Mouse (Mus musculus): Measurements from ENCODE around the gene Nup188.

Gene Nup188

DNA sequence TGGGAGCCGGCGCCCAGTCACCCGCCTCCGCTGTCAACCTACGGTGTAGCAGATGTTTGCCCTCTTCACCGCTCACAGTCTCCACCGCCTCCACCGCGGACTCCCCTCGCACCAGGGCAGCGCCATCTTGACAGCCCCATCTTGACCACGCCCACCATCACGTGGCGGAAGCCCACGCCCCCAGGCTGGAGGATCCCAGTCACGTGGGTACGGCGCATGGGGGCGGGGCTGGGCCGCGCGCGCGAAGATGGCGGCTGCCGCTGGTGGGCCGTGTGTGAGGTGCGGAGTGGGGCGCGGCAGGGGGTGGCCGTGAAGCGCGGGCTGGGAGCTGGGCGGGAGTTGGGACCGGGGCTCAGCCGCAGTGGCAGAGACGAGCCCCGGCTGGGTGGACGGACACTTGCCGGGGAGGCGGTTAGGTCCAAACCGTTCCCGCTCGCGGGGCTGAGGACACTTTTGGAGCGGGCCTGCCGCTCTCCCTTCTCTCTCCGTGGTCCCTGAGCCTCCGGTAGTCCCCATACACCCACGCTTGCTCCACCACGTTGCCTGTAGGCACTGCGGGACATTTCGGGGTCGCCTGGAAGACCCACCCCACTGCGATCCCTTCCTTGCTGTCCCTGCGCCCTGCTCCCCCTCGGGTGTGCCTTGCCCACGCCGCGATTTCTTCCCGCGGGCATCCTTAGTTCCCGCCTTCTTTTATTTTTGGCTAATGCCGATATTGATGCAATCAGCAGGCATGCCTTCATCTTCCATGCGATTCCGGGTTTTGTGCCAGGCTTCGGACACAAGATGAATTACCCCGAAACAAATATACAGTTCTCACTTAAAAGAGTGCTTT lies at the start of gene Nup188, which contains the start of gene Dolk:
Gene Nup188 (plus strand): TSS at position 206 of the 835 bp plus-strand sequence.
Gene Dolk (minus strand): TSS at position 143 of the 835 bp plus-strand sequence.
- DNase-seq (ENCODE audit: low spot score in 2 of 2), result peak; percentile 94 to 99

- no peak for DNase-seq (ENCODE audit: low spot score in 2 of 2)
Observed at GRCm38 (mm10) chr2:30236426-30237198, 49.6 kb upstream of the Nup188 start.

DNA sequence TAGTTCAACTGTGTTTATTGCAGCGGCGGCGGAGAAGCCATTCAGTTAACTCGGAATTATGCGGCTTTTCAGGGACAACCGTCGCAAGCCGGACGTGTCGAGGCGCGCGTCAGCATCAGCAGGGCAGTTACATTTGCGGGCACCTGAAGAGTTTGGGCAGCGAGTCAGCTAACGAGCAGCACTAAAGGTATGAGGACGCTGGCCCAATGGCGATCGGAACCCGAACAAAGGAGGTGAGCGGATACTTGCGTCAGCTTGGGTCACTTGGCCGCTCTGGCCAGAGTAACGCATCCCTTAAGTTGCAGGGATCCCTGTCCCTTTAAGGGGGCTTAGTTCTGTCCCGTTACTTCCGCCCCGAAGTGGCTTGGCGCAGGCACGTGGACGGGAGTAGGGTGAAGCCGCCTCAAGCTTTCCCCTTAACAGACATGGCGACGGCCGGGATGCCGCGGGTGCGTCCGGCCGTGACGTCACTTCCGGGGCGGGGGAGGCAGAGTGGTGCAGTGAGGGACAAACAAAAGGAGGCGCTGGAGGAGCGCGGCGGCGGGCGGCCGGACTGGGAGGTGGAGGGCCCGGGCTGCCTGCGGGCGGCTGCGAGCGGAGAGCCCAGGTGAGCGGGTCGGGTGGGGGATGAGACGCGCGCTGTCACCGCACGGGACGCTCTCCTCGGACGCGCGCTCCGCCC lies 48.9 kb upstream of the Nup188 start, which contains the start of gene Lrrc8a:
Gene Lrrc8a (plus strand): TSS at position 517 of the 682 bp plus-strand sequence.
- DNase-seq (ENCODE audit: low spot score in 2 of 2), result peak; percentile 100

GRCm38 (mm10) chr2:30237881-30238280 lies 48.3 kb upstream of the Nup188 start:
- peak; percentile 68 to 73 for DNase-seq (ENCODE audit: low spot score in 2 of 2)

DNA sequence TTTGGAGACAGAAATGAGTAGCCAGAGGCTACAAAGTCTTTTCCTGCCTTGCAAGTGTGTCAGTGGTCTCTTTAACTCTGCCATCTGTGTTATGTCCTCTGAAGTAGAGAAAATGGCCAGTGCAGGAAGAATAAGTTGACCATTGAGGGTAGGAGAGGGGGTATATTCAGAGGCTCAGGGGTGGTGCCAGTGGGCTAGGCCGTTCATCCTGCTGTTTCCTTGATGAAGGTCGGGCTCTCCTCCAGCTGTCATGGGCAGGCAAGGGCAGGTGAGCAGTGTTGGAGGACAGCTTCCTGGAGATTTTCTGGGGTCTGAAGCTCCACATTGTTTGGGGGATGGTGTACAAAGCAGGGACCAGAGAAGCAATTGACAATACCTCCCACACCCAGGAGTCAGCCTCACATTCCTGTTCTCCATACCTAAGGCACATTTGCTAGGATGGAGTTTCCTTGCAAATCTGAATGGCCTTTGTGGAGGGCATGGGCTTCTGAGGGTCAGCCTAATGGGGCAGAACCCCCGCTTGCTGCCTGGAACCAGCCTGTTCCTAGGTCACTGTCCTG lies 47.2 kb upstream of the Nup188 start:
- DNase-seq (ENCODE audit: low spot score in 2 of 2), result no peak

DNA sequence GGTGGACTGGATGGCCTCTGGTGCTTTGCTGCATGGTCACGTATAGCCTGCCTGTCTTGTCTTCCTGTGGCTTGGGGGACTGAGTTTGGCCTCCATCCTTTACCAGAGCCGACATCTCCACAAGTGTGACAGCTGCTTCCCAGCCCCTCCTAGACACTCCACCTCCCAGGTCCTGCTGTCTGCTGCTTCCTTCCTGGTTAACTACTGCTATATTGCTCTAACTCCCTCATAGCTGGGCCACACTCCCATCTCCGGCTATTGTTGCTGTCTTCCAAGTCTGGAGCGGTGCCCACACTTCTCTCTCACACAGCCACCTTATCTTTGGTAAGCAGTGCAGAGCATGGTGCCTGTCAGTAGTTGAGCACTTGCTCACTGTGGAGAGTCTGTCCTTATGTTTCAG lies 46.4 kb upstream of the Nup188 start:
- no peak for DNase-seq (ENCODE audit: low spot score in 2 of 2)

GRCm38 (mm10) chr2:30240267-30240666 lies 45.9 kb upstream of the Nup188 start, which contains the start of gene Gm28035:
TSS of gene Gm28035 (plus strand) at chr2:30240567.
- DNase-seq (ENCODE audit: low spot score in 2 of 2), result no peak

- no peak for DNase-seq (ENCODE audit: low spot score in 2 of 2)
Observed at GRCm38 (mm10) chr2:30242509-30242908, 43.7 kb upstream of the Nup188 start.

GRCm38 (mm10) chr2:30243391-30243790 lies 42.8 kb upstream of the Nup188 start:
- no peak for DNase-seq (ENCODE audit: low spot score in 2 of 2)

- no peak for DNase-seq (ENCODE audit: low spot score in 2 of 2)
Observed at GRCm38 (mm10) chr2:30244595-30245178, 41.5 kb upstream of the Nup188 start.

GRCm38 (mm10) chr2:30247036-30247435 lies 39.2 kb upstream of the Nup188 start:
- DNase-seq (ENCODE audit: low spot score in 2 of 2), result no peak

- DNase-seq (ENCODE audit: low spot score in 2 of 2), result no peak
Observed at GRCm38 (mm10) chr2:30247681-30248080, 38.5 kb upstream of the Nup188 start.

DNA sequence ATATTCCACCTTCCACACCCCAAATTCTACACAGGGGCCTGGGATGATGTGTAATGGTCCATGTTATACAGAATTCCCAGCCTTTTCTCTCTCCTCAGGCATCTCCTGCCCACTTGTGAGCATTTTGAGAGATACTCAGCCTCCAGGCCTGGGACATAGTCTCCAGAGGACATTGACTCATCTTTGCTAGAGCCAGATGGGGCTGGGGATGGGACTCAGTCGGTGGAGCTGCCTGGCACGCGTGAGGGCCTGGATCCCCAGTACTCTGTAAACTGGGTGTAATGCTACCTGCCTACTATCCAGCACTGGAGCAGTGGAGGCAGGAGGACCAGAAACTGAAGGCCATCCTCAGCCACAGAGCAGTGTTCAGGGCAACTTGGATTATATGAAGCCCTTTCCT lies 37.0 kb upstream of the Nup188 start:
- no peak for DNase-seq (ENCODE audit: low spot score in 2 of 2)

GRCm38 (mm10) chr2:30250166-30251128 lies 35.8 kb upstream of the Nup188 start:
- DNase-seq (ENCODE audit: low spot score in 2 of 2), result no peak

GRCm38 (mm10) chr2:30251417-30252104 lies 34.6 kb upstream of the Nup188 start:
- peak in 1 of 2 experiments; percentile 42 for DNase-seq (ENCODE audit: low spot score in 2 of 2)

- DNase-seq (ENCODE audit: low spot score in 2 of 2), result no peak
Observed at GRCm38 (mm10) chr2:30252521-30252920, 33.7 kb upstream of the Nup188 start.

GRCm38 (mm10) chr2:30253809-30254208 lies 32.4 kb upstream of the Nup188 start:
- no peak for DNase-seq (ENCODE audit: low spot score in 2 of 2)

DNA sequence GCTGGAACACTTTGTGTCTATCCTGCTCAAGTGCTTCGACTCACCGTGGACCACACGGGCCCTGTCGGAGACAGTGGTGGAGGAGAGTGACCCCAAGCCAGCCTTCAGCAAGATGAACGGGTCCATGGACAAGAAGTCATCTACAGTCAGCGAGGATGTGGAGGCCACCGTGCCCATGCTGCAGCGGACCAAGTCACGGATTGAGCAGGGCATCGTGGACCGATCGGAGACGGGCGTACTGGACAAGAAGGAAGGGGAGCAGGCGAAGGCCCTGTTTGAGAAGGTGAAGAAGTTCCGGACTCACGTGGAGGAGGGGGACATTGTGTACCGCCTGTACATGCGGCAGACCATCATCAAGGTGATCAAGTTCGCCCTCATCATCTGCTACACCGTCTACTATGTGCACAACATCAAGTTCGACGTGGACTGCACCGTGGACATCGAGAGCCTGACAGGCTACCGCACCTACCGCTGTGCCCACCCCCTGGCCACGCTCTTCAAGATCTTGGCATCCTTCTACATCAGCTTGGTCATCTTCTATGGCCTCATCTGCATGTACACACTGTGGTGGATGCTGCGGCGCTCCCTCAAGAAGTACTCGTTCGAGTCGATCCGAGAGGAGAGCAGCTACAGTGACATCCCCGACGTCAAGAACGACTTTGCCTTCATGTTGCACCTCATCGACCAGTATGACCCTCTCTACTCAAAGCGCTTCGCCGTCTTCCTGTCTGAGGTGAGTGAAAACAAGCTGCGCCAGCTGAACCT lies 30.4 kb upstream of the Nup188 start:
- no peak for DNase-seq (ENCODE audit: low spot score in 2 of 2)
